Mouse (Mus musculus): Measurements from ENCODE around the gene 2310011J03Rik. TPM values are rescaled to one million over a fixed set of nuclear protein-coding genes. Genes with fewer than 3 reads are reported as not detected.
A peak's percentile ranks its signal among the peaks of the same experiment; 100 is the strongest.

The 2310011J03Rik gene
- polyA plus RNA-seq, 1 experiment: 62.6 TPM

GRCm38 (mm10) chr10:80294788-80295303, 25.5 kb downstream of the 2310011J03Rik start:
- H3K79me2 ChIP-seq (ENCODE audit: control insufficient read depth, insufficient read depth): peaks cover 31% of the 10 kb centered on the region
- H3K36me3 ChIP-seq (ENCODE audit: control insufficient read depth, insufficient read depth): peaks cover 29% of the 10 kb centered on the region
- peak overlapping the region; percentile 85 for H3ac ChIP-seq (ENCODE audit: control insufficient read depth, insufficient read length, low read depth)
- H3K27me3 ChIP-seq (ENCODE audit: control insufficient read depth, insufficient read depth, insufficient read length): peaks cover 22% of the 10 kb centered on the region
- H3K79me3 ChIP-seq (ENCODE audit: low read depth): peaks cover 17% of the 10 kb centered on the region
- no peak overlapping the region for H3K4me3 ChIP-seq (ENCODE audit: insufficient read depth, poor library complexity, severe bottlenecking)
- TF ChIP-seq USF1 (IDR thresholded peaks at IDR 0.05; ENCODE audit: low read depth) (no peak), MAX (IDR thresholded peaks at IDR 0.05) (no peak), MYOG (IDR thresholded peaks at IDR 0.05; ENCODE audit: control insufficient read depth, extremely low read depth, insufficient read length) (no peak), FOSL1 (IDR thresholded peaks at IDR 0.05; ENCODE audit: insufficient read depth, low read length, poor library complexity, severe bottlenecking) (no peak), MYOD1 (IDR thresholded peaks at IDR 0.05; ENCODE audit: control insufficient read depth, insufficient read length, low read depth) (no peak), CEBPB (IDR thresholded peaks at IDR 0.05; ENCODE audit: low read depth) (no peak), CTCF (IDR thresholded peaks at IDR 0.05; ENCODE audit: control insufficient read depth, insufficient read depth, insufficient read length) (no peak)

DNA sequence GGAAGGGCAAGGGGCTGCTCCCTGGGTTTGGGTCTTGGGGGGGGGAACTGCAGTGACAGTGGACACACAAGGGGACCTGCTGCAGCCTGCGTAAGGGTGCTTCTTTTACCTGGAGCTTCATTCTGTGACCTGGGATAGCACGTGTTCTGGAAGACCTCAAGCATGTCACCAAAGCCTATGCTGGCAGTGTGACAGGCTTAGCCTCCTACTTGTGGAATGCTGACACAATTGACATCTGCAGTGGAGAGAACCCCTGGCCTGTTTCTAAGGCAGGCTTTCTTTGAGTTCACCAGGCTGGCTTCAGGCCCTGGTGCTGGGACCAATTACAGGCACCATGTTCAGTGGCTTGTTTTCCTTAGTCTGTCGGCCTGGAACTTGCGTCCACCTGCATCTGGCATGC, 26.0 kb downstream of the 2310011J03Rik start:
- Histone ChIP-seq H3K36me3 (ENCODE audit: control insufficient read depth, insufficient read depth) (peaks cover 29% of the 10 kb centered on the region), H3K4me3 (ENCODE audit: insufficient read depth, poor library complexity, severe bottlenecking) (peak overlapping the region; percentile 97), H3ac (ENCODE audit: control insufficient read depth, insufficient read length, low read depth) (peak overlapping the region; percentile 85), H3K79me2 (ENCODE audit: control insufficient read depth, insufficient read depth) (peaks cover 31% of the 10 kb centered on the region), H3K79me3 (ENCODE audit: low read depth) (peaks cover 17% of the 10 kb centered on the region), H3K27me3 (ENCODE audit: control insufficient read depth, insufficient read depth, insufficient read length) (peaks cover 17% of the 10 kb centered on the region)
- TF ChIP-seq CTCF (IDR thresholded peaks at IDR 0.05; ENCODE audit: control insufficient read depth, insufficient read depth, insufficient read length): no peak
- no peak for TF ChIP-seq FOSL1 (IDR thresholded peaks at IDR 0.05; ENCODE audit: insufficient read depth, low read length, poor library complexity, severe bottlenecking)
- TF ChIP-seq USF1 (IDR thresholded peaks at IDR 0.05; ENCODE audit: low read depth): no peak
- no peak for TF ChIP-seq MYOD1 (IDR thresholded peaks at IDR 0.05; ENCODE audit: control insufficient read depth, insufficient read length, low read depth)

DNA sequence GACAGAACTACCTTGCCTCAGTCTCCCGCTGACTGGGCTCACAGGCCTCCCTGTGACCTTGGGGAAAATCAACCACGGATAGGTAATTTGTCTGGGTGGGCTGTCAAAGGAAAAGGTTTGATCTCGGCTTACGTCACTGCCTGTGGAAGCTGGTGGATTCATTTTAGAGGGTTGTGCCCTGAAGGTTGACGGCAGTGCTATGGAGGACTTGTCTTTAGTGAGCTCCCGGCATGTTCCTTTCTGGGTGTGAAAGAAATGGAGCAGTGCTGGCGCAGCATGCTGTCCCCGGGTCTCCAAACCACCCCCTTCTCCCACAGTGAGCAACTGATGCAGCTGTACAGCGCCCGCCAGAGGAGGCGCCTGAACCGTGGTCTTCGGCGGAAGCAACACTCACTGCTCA, 27.0 kb downstream of the 2310011J03Rik start:
- Histone ChIP-seq H3ac (ENCODE audit: control insufficient read depth, insufficient read length, low read depth) (peak overlapping the region; percentile 74), H3K79me3 (ENCODE audit: low read depth) (peaks cover 17% of the 10 kb centered on the region), H3K4me3 (ENCODE audit: insufficient read depth, poor library complexity, severe bottlenecking) (peak overlapping the region; percentile 97), H3K27me3 (ENCODE audit: control insufficient read depth, insufficient read depth, insufficient read length) (peaks cover 7% of the 10 kb centered on the region), H3K36me3 (ENCODE audit: control insufficient read depth, insufficient read depth) (peaks cover 33% of the 10 kb centered on the region), H3K79me2 (ENCODE audit: control insufficient read depth, insufficient read depth) (peaks cover 31% of the 10 kb centered on the region)
- TF ChIP-seq CEBPB (IDR thresholded peaks at IDR 0.05; ENCODE audit: low read depth) (no peak), MYOG (IDR thresholded peaks at IDR 0.05; ENCODE audit: control insufficient read depth, extremely low read depth, insufficient read length) (no peak), CTCF (IDR thresholded peaks at IDR 0.05; ENCODE audit: control insufficient read depth, insufficient read depth, insufficient read length) (no peak), MAX (IDR thresholded peaks at IDR 0.05) (no peak), USF1 (IDR thresholded peaks at IDR 0.05; ENCODE audit: low read depth) (no peak), MYOD1 (IDR thresholded peaks at IDR 0.05; ENCODE audit: control insufficient read depth, insufficient read length, low read depth) (no peak), FOSL1 (IDR thresholded peaks at IDR 0.05; ENCODE audit: insufficient read depth, low read length, poor library complexity, severe bottlenecking) (no peak)

DNA sequence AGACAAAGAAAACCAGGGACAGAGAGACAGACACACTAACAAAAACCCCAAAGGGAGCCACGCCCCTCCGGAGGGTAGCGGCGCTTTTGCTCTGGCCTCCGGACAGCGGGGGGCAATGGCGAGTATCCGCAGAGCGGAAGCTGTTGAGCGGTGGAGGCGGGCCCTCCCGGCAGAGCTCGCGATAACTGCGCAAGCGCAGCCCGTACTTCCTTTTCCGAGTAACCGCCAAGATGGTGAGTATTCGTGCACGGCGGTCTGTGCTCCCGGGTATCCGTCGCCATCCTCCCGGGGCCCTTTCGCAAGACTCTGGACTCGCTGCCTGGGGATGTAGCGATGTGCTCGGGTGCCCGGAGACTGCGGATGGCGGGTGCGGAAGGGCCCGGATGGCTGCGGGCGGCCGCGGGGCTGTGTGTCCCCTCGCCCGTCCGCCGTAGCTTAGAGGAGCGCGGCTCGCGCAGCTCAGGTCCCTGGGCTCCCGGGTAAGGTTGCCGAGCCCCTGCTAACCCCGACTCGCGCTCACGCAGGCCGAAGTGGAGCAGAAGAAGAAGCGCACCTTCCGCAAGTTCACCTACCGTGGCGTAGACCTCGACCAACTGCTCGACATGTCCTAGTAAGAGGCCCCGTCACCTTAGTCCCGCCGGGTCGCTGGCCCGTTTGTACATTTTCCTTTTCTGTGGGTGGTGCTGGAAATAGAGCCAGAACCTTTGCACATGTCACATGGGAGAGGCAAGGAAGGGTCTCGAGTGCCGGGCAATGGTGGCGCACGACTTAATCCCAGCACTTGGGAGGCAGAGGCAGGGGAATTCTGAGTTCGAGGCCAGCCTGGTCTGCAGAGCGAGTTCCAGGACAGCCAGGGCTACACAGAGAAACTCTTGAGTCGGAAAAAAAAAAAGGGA, 27.8 kb downstream of the 2310011J03Rik start, which contains the start of gene Rps15:
Gene Rps15 (plus strand): TSS at position 203 of the 896 bp plus-strand sequence.
- H3K4me3 ChIP-seq (ENCODE audit: insufficient read depth, poor library complexity, severe bottlenecking): peak within 1 kb of the TSS; percentile 97
- TF ChIP-seq MYOD1 (IDR thresholded peaks at IDR 0.05; ENCODE audit: control insufficient read depth, insufficient read length, low read depth): no peak
- TF ChIP-seq USF1 (IDR thresholded peaks at IDR 0.05; ENCODE audit: low read depth): no peak
- no peak for TF ChIP-seq FOSL1 (IDR thresholded peaks at IDR 0.05; ENCODE audit: insufficient read depth, low read length, poor library complexity, severe bottlenecking)
- TF ChIP-seq CTCF (IDR thresholded peaks at IDR 0.05; ENCODE audit: control insufficient read depth, insufficient read depth, insufficient read length): peak; percentile 82
- TF ChIP-seq MAX (IDR thresholded peaks at IDR 0.05): peak; percentile 59
- no peak for TF ChIP-seq MYOG (IDR thresholded peaks at IDR 0.05; ENCODE audit: control insufficient read depth, extremely low read depth, insufficient read length)
- TF ChIP-seq CEBPB (IDR thresholded peaks at IDR 0.05; ENCODE audit: low read depth): peak; percentile 35
- peaks cover 17% of the 10 kb centered on the region for H3K79me3 ChIP-seq (ENCODE audit: low read depth)
- H3ac ChIP-seq (ENCODE audit: control insufficient read depth, insufficient read length, low read depth): peak within 1 kb of the TSS; percentile 74
- H3K79me2 ChIP-seq (ENCODE audit: control insufficient read depth, insufficient read depth): peaks cover 31% of the 10 kb centered on the region
- peaks cover under 1% of the 10 kb centered on the region for H3K27me3 ChIP-seq (ENCODE audit: control insufficient read depth, insufficient read depth, insufficient read length)
- peaks cover 41% of the 10 kb centered on the region for H3K36me3 ChIP-seq (ENCODE audit: control insufficient read depth, insufficient read depth)

- Histone ChIP-seq H3K79me3 (ENCODE audit: low read depth) (peaks cover 13% of the 10 kb centered on the region), H3K79me2 (ENCODE audit: control insufficient read depth, insufficient read depth) (peaks cover 15% of the 10 kb centered on the region), H3K27me3 (ENCODE audit: control insufficient read depth, insufficient read depth, insufficient read length) (no peaks in the 10 kb centered on the region), H3K4me3 (ENCODE audit: insufficient read depth, poor library complexity, severe bottlenecking) (no peak overlapping the region), H3K36me3 (ENCODE audit: control insufficient read depth, insufficient read depth) (peaks cover 59% of the 10 kb centered on the region), H3ac (ENCODE audit: control insufficient read depth, insufficient read length, low read depth) (no peak overlapping the region)
- TF ChIP-seq CTCF (IDR thresholded peaks at IDR 0.05; ENCODE audit: control insufficient read depth, insufficient read depth, insufficient read length): no peak
- TF ChIP-seq MYOG (IDR thresholded peaks at IDR 0.05; ENCODE audit: control insufficient read depth, extremely low read depth, insufficient read length): no peak
- TF ChIP-seq CEBPB (IDR thresholded peaks at IDR 0.05; ENCODE audit: low read depth): no peak
- no peak for TF ChIP-seq MYOD1 (IDR thresholded peaks at IDR 0.05; ENCODE audit: control insufficient read depth, insufficient read length, low read depth)
- no peak for TF ChIP-seq USF1 (IDR thresholded peaks at IDR 0.05; ENCODE audit: low read depth)
- no peak for TF ChIP-seq FOSL1 (IDR thresholded peaks at IDR 0.05; ENCODE audit: insufficient read depth, low read length, poor library complexity, severe bottlenecking)
- no peak for TF ChIP-seq MAX (IDR thresholded peaks at IDR 0.05)
Observed at GRCm38 (mm10) chr10:80288657-80289056, 31.7 kb downstream of the 2310011J03Rik start.
